Mouse (Mus musculus) liver, postnatal 0 days (tissue): Measurements from ENCODE around the gene Syne3. TPM values are rescaled to one million over a fixed set of nuclear protein-coding genes. Genes with fewer than 3 reads are reported as not detected.

ENCODE experiments used
- ATAC-seq: fragments of 200-750 bp; cut with Nextera tagmentation; 2 replicates; pipeline ENCODE4 v1.8.0; 2017; ENCODE audit warnings: mild to moderate bottlenecking, moderate library complexity
- DNase-seq: peaks from one replicate; pipeline ENCODE4 v3.0.0-alpha.2; 2016
- H3K27ac ChIP-seq: fragments of 300-500 bp; sonication (generic); 2 replicates; pipeline ENCODE4 v1.5.1; 2014; ENCODE audit warnings: antibody characterized with exemption, moderate library complexity, mild to moderate bottlenecking, low read depth
- H3K27me3 ChIP-seq: fragments of 300-500 bp; sonication (generic); 2 replicates; pipeline ENCODE4 v1.6.1; 2014; ENCODE audit warnings: low read length, control low read depth, mixed read lengths; ENCODE audit not compliant: insufficient read depth
- H3K36me3 ChIP-seq: fragments of 300-500 bp; sonication (generic); replicated peaks from 2 replicates; pipeline ENCODE4 v1.6.1; 2014; ENCODE audit warnings: mild to moderate bottlenecking, control low read depth, low read length, moderate library complexity, mixed read lengths; ENCODE audit not compliant: insufficient read depth
- H3K4me1 ChIP-seq: fragments of 300-500 bp; sonication (generic); 2 replicates; pipeline ENCODE4 v1.6.1; 2014; ENCODE audit warnings: antibody characterized with exemption, mild to moderate bottlenecking, control low read depth; ENCODE audit not compliant: insufficient read depth
- H3K4me2 ChIP-seq: fragments of 300-500 bp; sonication (generic); 2 replicates; pipeline ENCODE4 v1.6.1; 2014; ENCODE audit warnings: low read depth, mild to moderate bottlenecking, low read length, moderate library complexity, mixed read lengths
- H3K4me3 ChIP-seq: fragments of 300-500 bp; sonication (generic); 2 replicates; pipeline ENCODE4 v1.5.1; 2014; ENCODE audit warnings: low read depth, low read length
- H3K9ac ChIP-seq: fragments of 300-500 bp; sonication (generic); replicated peaks from 2 replicates; pipeline ENCODE4 v1.6.1; 2014; ENCODE audit warnings: mild to moderate bottlenecking, moderate library complexity
- H3K9me3 ChIP-seq: fragments of 300-500 bp; sonication (generic); 2 replicates; pipeline ENCODE4 v1.6.1; 2016; ENCODE audit warnings: mild to moderate bottlenecking, control low read depth, low read length, mixed read lengths
- CTCF ChIP-seq: sonication (generic); IDR thresholded peaks from 2 replicates; pipeline ENCODE4 v1.5.1; 2016; ENCODE audit warnings: antibody characterized with exemption, low read depth
- EP300 ChIP-seq: IDR thresholded peaks from 2 replicates; pipeline ENCODE4 v1.6.1; 2016; ENCODE audit warnings: antibody characterized with exemption, low read depth, mild to moderate bottlenecking
- WGBS: fragments of 180-500 bp; shearing (Covaris S2); extraction: QIAGEN DNeasy Blood & Tissue Kit; methylation state at CpG from one replicate; pipeline ENCODE4 v1.1.7; 2014; ENCODE audit not compliant: insufficient replicate concordance; 5-methylcytosine and 5-hydroxymethylcytosine counted together
- polyA plus RNA-seq: library from polyadenylated mRNA; unstranded; fragments of >200 nt; fragmentation: Nextera tagmentation; extraction: Ambion mirVana; gene quantifications from 2 replicates; pipeline ENCODE4 v1.2.1, GENCODE M21; 2015

Syne3 gene
- polyA plus RNA-seq, 1 experiment from 2014 or later, result 2.3 TPM

DNA sequence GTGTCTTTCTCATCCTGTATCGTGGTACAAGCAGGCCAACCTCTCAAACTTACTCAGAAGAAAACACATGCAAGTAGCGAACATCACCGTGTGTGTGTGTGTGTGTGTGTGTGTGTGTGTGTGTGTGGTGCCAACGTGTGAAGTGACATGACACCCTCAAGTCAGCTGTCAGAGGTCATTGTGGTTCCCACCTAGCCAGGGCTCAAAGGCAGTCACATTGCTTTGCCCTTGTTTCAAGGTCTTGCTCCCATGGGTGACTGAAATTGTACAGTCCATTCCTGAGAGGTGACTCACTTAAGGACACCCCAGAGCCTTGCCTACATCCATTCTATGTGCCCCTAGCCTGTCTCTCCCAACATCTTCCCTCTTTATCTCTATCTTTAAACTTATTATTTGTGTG lies 40.0 kb downstream of the Syne3 start:
- Histone ChIP-seq H3K36me3 (peaks cover 46% of the 10 kb centered on the region), H3K9me3 (no peaks in the 10 kb centered on the region), H3K27me3 (no peaks in the 10 kb centered on the region), H3K9ac (no peak overlapping the region), H3K27ac (no peak overlapping the region), H3K4me2 (no peak overlapping the region), H3K4me3 (no peak overlapping the region), H3K4me1 (no peaks in the 10 kb centered on the region)
- 88% methylated on average over 3 of the region's 4 CpGs for WGBS
- ATAC-seq (no peak), DNase-seq (no peak)
- TF ChIP-seq CTCF (no peak), EP300 (no peak)

DNA sequence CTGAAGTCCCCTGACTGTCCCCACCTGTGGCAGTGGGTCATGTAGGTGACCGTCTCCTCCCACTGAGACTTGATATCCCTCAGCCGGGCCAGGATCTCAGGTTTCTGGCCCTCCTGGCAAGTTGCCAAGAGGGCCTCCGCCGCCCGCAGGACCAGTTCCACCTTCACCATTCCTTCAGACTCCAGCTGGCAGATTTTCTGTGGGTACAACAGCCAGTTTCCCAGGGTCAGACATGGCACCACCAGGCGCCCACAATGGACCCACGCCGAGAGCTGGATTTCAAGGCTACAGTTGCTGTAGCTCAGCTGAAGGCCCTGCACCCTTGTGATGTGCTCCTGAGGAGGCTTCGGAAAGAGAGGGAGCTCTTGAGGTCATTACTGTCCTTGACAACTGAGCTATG lies 40.4 kb downstream of the Syne3 start:
- Histone ChIP-seq H3K27me3 (no peaks in the 10 kb centered on the region), H3K4me1 (no peaks in the 10 kb centered on the region), H3K9me3 (no peaks in the 10 kb centered on the region), H3K36me3 (peaks cover 47% of the 10 kb centered on the region), H3K4me3 (no peak overlapping the region), H3K4me2 (no peak overlapping the region), H3K27ac (no peak overlapping the region), H3K9ac (no peak overlapping the region)
- ATAC-seq (no peak), DNase-seq (no peak)
- WGBS, result 91% methylated on average over 9 of the region's 9 CpGs
- TF ChIP-seq EP300 (no peak), CTCF (no peak)

GRCm38 (mm10) chr12:104964953-104965911 lies 44.4 kb downstream of the Syne3 start:
- H3K4me2 ChIP-seq, result no peak overlapping the region
- H3K9ac ChIP-seq, result no peak overlapping the region
- DNase-seq (no peak), ATAC-seq (no peak)
- no peak overlapping the region for H3K4me3 ChIP-seq
- peaks cover 46% of the 10 kb centered on the region for H3K36me3 ChIP-seq
- no peaks in the 10 kb centered on the region for H3K9me3 ChIP-seq
- H3K27ac ChIP-seq, result no peak overlapping the region
- WGBS, result 85% methylated on average over 7 of the region's 7 CpGs
- H3K27me3 ChIP-seq, result no peaks in the 10 kb centered on the region
- no peaks in the 10 kb centered on the region for H3K4me1 ChIP-seq
- no peak for TF ChIP-seq CTCF
- no peak for TF ChIP-seq EP300

DNA sequence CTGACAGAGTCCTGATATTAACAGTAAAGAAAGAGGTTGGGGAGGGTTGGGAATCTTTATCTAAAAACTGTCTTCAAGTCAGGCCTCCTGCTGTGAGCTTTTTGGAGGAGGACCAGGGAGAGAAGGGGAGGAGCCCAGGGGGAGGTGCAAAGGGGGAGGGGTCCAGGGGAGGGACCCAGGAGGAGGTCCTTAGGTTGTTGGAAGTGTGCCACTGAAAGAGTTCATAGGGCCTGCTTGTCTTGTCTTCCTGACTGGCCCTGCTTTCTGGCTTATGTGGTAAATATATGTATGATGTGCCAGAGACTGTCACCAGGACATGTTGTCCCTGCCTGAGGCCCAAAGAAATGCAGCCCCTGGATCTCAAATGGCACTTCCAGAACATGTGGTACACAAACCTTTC lies 49.2 kb downstream of the Syne3 start:
- H3K4me3 ChIP-seq, result no peak overlapping the region
- H3K27me3 ChIP-seq, result no peaks in the 10 kb centered on the region
- DNase-seq (peak; percentile 34), ATAC-seq (peak; percentile 68)
- TF ChIP-seq CTCF (no peak), EP300 (no peak)
- H3K9me3 ChIP-seq, result no peaks in the 10 kb centered on the region
- H3K36me3 ChIP-seq, result peaks cover 50% of the 10 kb centered on the region
- no peak overlapping the region for H3K4me2 ChIP-seq
- H3K27ac ChIP-seq, result no peak overlapping the region
- H3K4me1 ChIP-seq, result no peaks in the 10 kb centered on the region
- no peak overlapping the region for H3K9ac ChIP-seq

- TF ChIP-seq EP300 (no peak), CTCF (no peak)
- no peaks in the 10 kb centered on the region for H3K4me1 ChIP-seq
- no peaks in the 10 kb centered on the region for H3K9me3 ChIP-seq
- WGBS, result 73% methylated on average over 9 of the region's 9 CpGs
- H3K9ac ChIP-seq, result no peak overlapping the region
- H3K36me3 ChIP-seq, result peaks cover 52% of the 10 kb centered on the region
- no peak for ATAC-seq
- H3K27me3 ChIP-seq, result no peaks in the 10 kb centered on the region
- no peak overlapping the region for H3K27ac ChIP-seq
- H3K4me3 ChIP-seq, result no peak overlapping the region
- H3K4me2 ChIP-seq, result no peak overlapping the region
- no peak for DNase-seq
Observed at GRCm38 (mm10) chr12:104959966-104960365, 49.6 kb downstream of the Syne3 start.

DNA sequence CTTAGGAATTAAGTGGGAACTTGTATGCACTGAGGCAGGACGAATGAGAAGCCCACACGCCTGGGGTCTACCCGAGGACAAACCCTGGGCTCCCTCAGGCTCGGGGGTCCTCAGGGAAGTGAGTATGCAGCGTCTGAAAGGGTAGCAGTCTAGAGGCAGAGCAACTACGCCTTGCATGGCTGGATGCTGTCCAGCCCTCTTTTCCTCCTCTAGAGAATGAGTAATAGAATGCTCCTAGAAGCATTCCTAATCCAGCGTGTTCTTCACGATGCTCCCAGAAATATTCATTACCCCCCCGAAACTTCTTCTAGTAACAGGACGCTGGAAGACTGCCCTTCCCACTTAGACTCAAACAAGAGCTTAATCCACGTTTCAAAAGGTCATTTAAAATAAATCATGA lies 51.3 kb downstream of the Syne3 start:
- no peak for DNase-seq

More for the DNA sequence above, 51.3 kb downstream of the Syne3 start:
- Histone ChIP-seq H3K36me3 (peaks cover 50% of the 10 kb centered on the region), H3K4me3 (no peak overlapping the region), H3K4me2 (no peak overlapping the region), H3K4me1 (no peaks in the 10 kb centered on the region), H3K27ac (no peak overlapping the region), H3K27me3 (no peaks in the 10 kb centered on the region), H3K9ac (no peak overlapping the region), H3K9me3 (no peaks in the 10 kb centered on the region)
- TF ChIP-seq CTCF (no peak), EP300 (no peak)
- 85% methylated on average over 11 of the region's 11 CpGs for WGBS
- no peak for ATAC-seq
